13 mouse cellular contexts compared by ENCODE assay signal in the genomic region with DNA sequence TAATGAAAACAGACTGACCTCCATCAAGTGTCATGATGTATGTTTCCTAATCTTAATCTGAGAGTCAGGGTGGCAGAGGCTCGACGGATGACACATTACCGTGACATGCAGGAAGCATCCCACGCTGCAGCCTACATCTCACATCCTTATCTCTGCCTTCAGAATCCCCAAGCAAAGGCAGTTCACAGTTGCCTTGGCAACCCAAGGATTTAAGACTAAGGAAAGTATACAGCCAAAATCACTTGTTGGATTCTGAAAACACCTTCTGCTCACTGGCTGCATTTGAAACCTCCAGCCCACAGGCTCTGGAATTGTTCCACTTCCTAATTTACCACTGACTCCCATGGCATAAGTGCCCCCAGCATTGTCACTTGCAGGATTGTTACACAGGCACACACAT. TPM values are rescaled to one million over a fixed set of nuclear protein-coding genes. Genes with fewer than 3 reads are reported as not detected.
DNase-seq lines count a peak whose midpoint lies in the region; ATAC-seq and TF ChIP-seq lines count a peak whose summit lies in the region.
"Had no signal": no experiment of that assay in that cellular context is flagged by ENCODE, and none has a peak within 500 bp of the region (broad histone marks: within the 10 kb centered on the region; RNA-seq: fewer than 3 reads in every experiment).

No protein-coding gene starts in this region.

- peaks cover 45% of the 10 kb centered on the region for H3K36me3 ChIP-seq in liver, embryonic 12.5 days
- peaks cover 26% of the 10 kb centered on the region for H3K36me3 ChIP-seq in midbrain, embryonic 14.5 days (ENCODE audit: control insufficient read depth, insufficient read depth, low read length)
- no peaks in the 10 kb centered on the region for H3K36me3 ChIP-seq in thymus, adult 2 months (ENCODE audit: control insufficient read depth, insufficient read depth, low read length)
- H3K36me3 ChIP-seq: stomach, embryonic 15.5 days had no signal

- ATAC-seq in liver, embryonic 12.5 days, result peak; percentile 23; the same call in 1 of the 2 replicates
- no peak for ATAC-seq in midbrain, embryonic 14.5 days (ENCODE audit: low FRiP score, low TSS enrichment)

- H3K4me1 ChIP-seq in liver, embryonic 12.5 days, result peaks cover 96% of the 10 kb centered on the region
- no peaks in the 10 kb centered on the region for H3K4me1 ChIP-seq in midbrain, embryonic 14.5 days (ENCODE audit: control insufficient read depth, insufficient read depth, low read length)
- no peaks in the 10 kb centered on the region for H3K4me1 ChIP-seq in thymus, adult 2 months (replicated peaks; ENCODE audit: control insufficient read depth, insufficient read depth, low read length)
- H3K4me1 ChIP-seq: hindbrain, embryonic 15.5 days; stomach, embryonic 15.5 days had no signal

- peak overlapping the region; percentile 9; the same call in 1 of the 2 replicates for H3K9ac ChIP-seq in liver, embryonic 12.5 days
- no peak overlapping the region for H3K9ac ChIP-seq in midbrain, embryonic 14.5 days (replicated peaks; ENCODE audit: low read length)
- H3K9ac ChIP-seq: hindbrain, embryonic 15.5 days; stomach, embryonic 15.5 days had no signal

- H3K9me3 ChIP-seq in liver, embryonic 12.5 days (replicated peaks), result no peaks in the 10 kb centered on the region
- H3K9me3 ChIP-seq in midbrain, embryonic 14.5 days (ENCODE audit: control insufficient read depth, low read length), result no peaks in the 10 kb centered on the region
- H3K9me3 ChIP-seq: hindbrain, embryonic 15.5 days; stomach, embryonic 15.5 days had no signal

- H3K4me2 ChIP-seq in liver, embryonic 12.5 days, result peak overlapping the region; percentile 51
- H3K4me2 ChIP-seq in midbrain, embryonic 14.5 days (ENCODE audit: low read length), result no peak overlapping the region
- H3K4me2 ChIP-seq: hindbrain, embryonic 15.5 days; stomach, embryonic 15.5 days had no signal

- no peak for TF ChIP-seq CTCF in thymus, adult 2 months (IDR thresholded peaks at IDR 0.05; ENCODE audit: borderline replicate concordance, control insufficient read depth, extremely low read depth, insufficient read depth, low read length, poor library complexity)

- peak overlapping the region; percentile 1; the same call in 1 of the 2 replicates for H3K4me3 ChIP-seq in liver, embryonic 12.5 days
- no peak overlapping the region for H3K4me3 ChIP-seq in midbrain, embryonic 14.5 days (replicated peaks; ENCODE audit: low read depth, low read length)
- H3K4me3 ChIP-seq in thymus, adult 2 months (ENCODE audit: control insufficient read depth, insufficient read depth, low read length), result no peak overlapping the region
- H3K4me3 ChIP-seq: hindbrain, embryonic 15.5 days; stomach, embryonic 15.5 days had no signal

- TF ChIP-seq POLR2A in thymus, adult 2 months (IDR thresholded peaks at IDR 0.05; ENCODE audit: control insufficient read depth, extremely low read depth, insufficient read depth, low read length, poor library complexity), result no peak

- DNase-seq in layer of hippocampus, adult 11-12 months (ENCODE audit: low spot score), result peak; percentile 52
- DNase-seq in layer of hippocampus, postnatal 25 days (ENCODE audit: extremely low spot score in 1 of 2, low spot score in 1 of 2), result no peak
- peak; percentile 56 to 79 for DNase-seq in frontal cortex, postnatal 36 days (ENCODE audit: low spot score in 2 of 2)
- peak; percentile 91 for DNase-seq in telencephalon, adult 2 months (ENCODE audit: low read depth, low spot score)
- no peak for DNase-seq in lung, adult 18-20 months
- no peak for DNase-seq in midbrain, embryonic 14.5 days
- DNase-seq in thymus, adult 2 months, result no peak
- DNase-seq: cerebellum, postnatal 10 days; lung, postnatal 14 days had no signal

- 16% methylated on average over 4 of the region's 4 CpGs for WGBS in liver, embryonic 12.5 days (ENCODE audit: insufficient replicate concordance)
- WGBS in midbrain, embryonic 14.5 days, result 85% methylated on average over 4 of the region's 4 CpGs
- 93% methylated on average over 4 of the region's 4 CpGs for WGBS in thymus, adult 2 months

- H3K27ac ChIP-seq in liver, embryonic 12.5 days, result peak overlapping the region; percentile 84
- H3K27ac ChIP-seq in midbrain, embryonic 14.5 days (replicated peaks; ENCODE audit: low read depth, low read length), result no peak overlapping the region
- no peak overlapping the region for H3K27ac ChIP-seq in thymus, adult 2 months (ENCODE audit: control insufficient read depth, insufficient read depth, low read length)
- H3K27ac ChIP-seq: hindbrain, embryonic 15.5 days; stomach, embryonic 15.5 days had no signal

- no peaks in the 10 kb centered on the region for H3K27me3 ChIP-seq in liver, embryonic 12.5 days (replicated peaks)
- no peaks in the 10 kb centered on the region for H3K27me3 ChIP-seq in midbrain, embryonic 14.5 days (ENCODE audit: control insufficient read depth, insufficient read depth, low read length)
- H3K27me3 ChIP-seq in thymus, adult 2 months (ENCODE audit: control insufficient read depth, insufficient read depth, low read length), result no peaks in the 10 kb centered on the region
- H3K27me3 ChIP-seq: CH12.LX; hindbrain, embryonic 15.5 days; stomach, embryonic 15.5 days had no signal

RNA-seq across cellular contexts. Expression of a gene that starts 38.8 kb away (rescaled TPM):
- total RNA-seq in layer of hippocampus, postnatal 25 days (2021), result 1 to 10 TPM; 6.7 to 7.3 TPM
- 15.5 and 16.9 TPM in 2 replicates for polyA plus RNA-seq in liver, embryonic 12.5 days (2016; fragmentation: Nextera tagmentation; extraction: Ambion mirVana)
- 18.8 and 22.2 TPM in 2 replicates for polyA plus RNA-seq in midbrain, embryonic 14.5 days (2014; fragmentation: Nextera tagmentation; extraction: Ambion mirVana)
- 4.8 and 5.3 TPM in 2 replicates for polyA plus RNA-seq in thymus, adult 2 months (2012; rRNA removed)

RNA-seq across cellular contexts. Expression of a gene that starts 40.5 kb away (rescaled TPM):
- 10 to 100 TPM; 36.1 to 42.0 TPM for total RNA-seq in layer of hippocampus, postnatal 25 days (2021)
- 10.3 and 12.1 TPM in 2 replicates for polyA plus RNA-seq in liver, embryonic 12.5 days (2016; fragmentation: Nextera tagmentation; extraction: Ambion mirVana)
- 43.7 and 50.1 TPM in 2 replicates for polyA plus RNA-seq in midbrain, embryonic 14.5 days (2014; fragmentation: Nextera tagmentation; extraction: Ambion mirVana)
- 263 and 268 TPM in 2 replicates for polyA plus RNA-seq in thymus, adult 2 months (2012; rRNA removed)

RNA-seq across cellular contexts. Expression of a gene that starts 55.2 kb away (rescaled TPM):
- 10 to 100 TPM; 41.0 to 47.0 TPM for total RNA-seq in layer of hippocampus, postnatal 25 days (2021)
- polyA plus RNA-seq in liver, embryonic 12.5 days (2016; fragmentation: Nextera tagmentation; extraction: Ambion mirVana), result 34.4 and 36.7 TPM in 2 replicates
- 65.8 and 76.2 TPM in 2 replicates for polyA plus RNA-seq in midbrain, embryonic 14.5 days (2014; fragmentation: Nextera tagmentation; extraction: Ambion mirVana)
- polyA plus RNA-seq in thymus, adult 2 months (2012; rRNA removed), result 60.9 and 69.6 TPM in 2 replicates

RNA-seq across cellular contexts. Expression of a gene that starts 55.7 kb away (rescaled TPM):
- total RNA-seq in layer of hippocampus, postnatal 25 days (2021), result 10 to 100 TPM; 64.9 to 73.6 TPM
- 22.6 and 23.9 TPM in 2 replicates for polyA plus RNA-seq in liver, embryonic 12.5 days (2016; fragmentation: Nextera tagmentation; extraction: Ambion mirVana)
- polyA plus RNA-seq in midbrain, embryonic 14.5 days (2014; fragmentation: Nextera tagmentation; extraction: Ambion mirVana), result 65.0 and 67.7 TPM in 2 replicates
- polyA plus RNA-seq in thymus, adult 2 months (2012; rRNA removed), result 87.6 and 91.9 TPM in 2 replicates

Comparison
In these comparisons a context has a peak if more than half of its experiments do, and no peak if none do; other contexts are left out.
1. DNase-seq: peak in layer of hippocampus, adult 11-12 months (single experiment), frontal cortex, postnatal 36 days (2 of 2) and telencephalon, adult 2 months (single experiment); none in layer of hippocampus, postnatal 25 days (0 of 2), lung, adult 18-20 months (0 of 2), midbrain, embryonic 14.5 days (single experiment) and thymus, adult 2 months (single experiment).